Mouse (Mus musculus) neural tube, embryonic 14.5 days (tissue): Measurements from ENCODE around the gene Pxylp1. TPM values are rescaled to one million over a fixed set of nuclear protein-coding genes. Genes with fewer than 3 reads are reported as not detected.

Experiments
- ATAC-seq: fragments of 200-750 bp; cut with Nextera tagmentation; 2 replicates; pipeline ENCODE4 v1.8.0; 2017; ENCODE audit warnings: low read depth, mild to moderate bottlenecking, moderate TSS enrichment, moderate library complexity
- H3K27ac ChIP-seq: fragments of 300-500 bp; sonication (generic); 2 replicates; pipeline ENCODE4 v1.5.1; 2014; ENCODE audit warnings: low read depth, mild to moderate bottlenecking, control low read depth, low read length, moderate library complexity, mixed read lengths
- H3K27me3 ChIP-seq: fragments of 300-500 bp; sonication (generic); 2 replicates; pipeline ENCODE4 v1.6.1; 2014; ENCODE audit warnings: low read length; ENCODE audit not compliant: control insufficient read depth, insufficient read depth
- H3K36me3 ChIP-seq: fragments of 300-500 bp; sonication (generic); 2 replicates; pipeline ENCODE4 v1.6.1; 2014; ENCODE audit warnings: low read length, mixed read lengths; ENCODE audit not compliant: control insufficient read depth, insufficient read depth
- H3K4me1 ChIP-seq: fragments of 300-500 bp; sonication (generic); 2 replicates; pipeline ENCODE4 v1.6.1; 2014; ENCODE audit warnings: low read length; ENCODE audit not compliant: control insufficient read depth, insufficient read depth
- H3K4me2 ChIP-seq: fragments of 300-500 bp; sonication (generic); 2 replicates; pipeline ENCODE4 v1.6.1; 2014; ENCODE audit warnings: mild to moderate bottlenecking, low read depth, low read length, control low read depth
- H3K4me3 ChIP-seq: fragments of 300-500 bp; sonication (generic); 2 replicates; pipeline ENCODE4 v1.5.1; 2014; ENCODE audit warnings: low read depth, low read length, control low read depth, mixed read lengths
- H3K9ac ChIP-seq: fragments of 300-500 bp; sonication (generic); replicated peaks from 2 replicates; pipeline ENCODE4 v1.6.1; 2014; ENCODE audit warnings: low read depth, mild to moderate bottlenecking, control low read depth, low read length, mixed read lengths
- H3K9me3 ChIP-seq: fragments of 300-500 bp; sonication (generic); 2 replicates; pipeline ENCODE4 v1.6.1; 2016; ENCODE audit warnings: low read length; ENCODE audit not compliant: control insufficient read depth
- WGBS: fragments of 180-500 bp; shearing (Covaris S2); extraction: QIAGEN DNeasy Blood & Tissue Kit; methylation state at CpG from one replicate; pipeline ENCODE4 v1.1.7; 2014; 5-methylcytosine and 5-hydroxymethylcytosine counted together
- polyA plus RNA-seq: library from polyadenylated mRNA; unstranded; fragments of >200 nt; fragmentation: Nextera tagmentation; extraction: Ambion mirVana; gene quantifications from 2 replicates; pipeline ENCODE4 v1.2.1, GENCODE M21; 2014

Gene Pxylp1
- polyA plus RNA-seq, 1 experiment from 2014 or later: 30.3 TPM

DNA sequence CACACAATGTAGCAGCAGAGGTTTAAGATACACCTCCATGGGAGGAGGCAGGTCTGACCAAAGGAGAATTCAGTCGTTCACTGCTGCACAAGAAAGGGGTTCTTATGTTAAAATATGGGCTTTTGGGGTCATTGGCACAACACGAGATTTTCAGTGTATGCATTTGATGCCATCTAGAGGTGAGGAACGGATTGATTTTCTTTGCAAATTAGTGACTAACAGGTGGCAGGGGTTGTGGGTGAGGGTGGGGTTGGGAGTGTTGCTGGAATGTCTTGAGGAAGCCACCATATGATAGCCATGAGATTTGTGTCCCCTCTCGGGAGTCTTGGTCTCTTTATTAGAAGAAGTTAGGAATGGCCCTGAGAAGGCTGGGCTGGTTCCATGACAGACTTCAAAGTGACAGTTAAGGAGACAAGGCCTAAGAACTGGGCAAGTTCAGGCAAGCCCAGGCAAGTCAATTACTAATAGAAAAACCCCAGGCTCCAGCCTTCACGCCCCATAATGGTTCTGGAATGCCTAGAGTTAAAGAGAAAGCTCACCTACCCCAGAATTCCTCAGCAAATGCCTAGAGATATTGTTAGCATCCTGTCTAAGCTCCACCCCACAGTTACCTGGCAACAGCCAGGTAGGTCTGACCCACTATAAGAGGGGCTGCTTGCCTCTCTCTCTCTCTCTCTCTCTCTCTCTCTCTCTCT, 92.2 kb downstream of the Pxylp1 start:
- no peak for ATAC-seq

DNA sequence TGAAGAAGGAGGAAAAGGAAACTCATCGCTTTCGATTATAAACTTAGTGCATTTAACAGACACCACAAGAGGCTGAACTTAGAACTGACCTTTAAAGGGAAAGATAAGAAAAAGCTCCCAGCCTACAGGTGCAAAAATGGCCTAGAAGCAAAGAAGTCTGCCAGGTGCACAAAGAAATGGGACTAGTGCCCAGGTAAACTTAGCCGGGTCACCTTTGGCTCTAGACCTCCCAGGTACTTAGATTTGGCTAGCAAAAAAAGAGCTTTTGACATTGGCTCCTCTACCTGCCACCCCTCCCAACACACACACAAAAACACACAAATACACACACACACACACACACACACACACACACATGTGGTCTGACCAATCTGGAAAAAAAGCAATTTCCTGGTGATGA, 95.2 kb downstream of the Pxylp1 start:
- ATAC-seq: no peak
- Histone ChIP-seq H3K4me1 (no peaks in the 10 kb centered on the region), H3K9me3 (no peaks in the 10 kb centered on the region), H3K4me2 (no peak overlapping the region), H3K9ac (no peak overlapping the region), H3K4me3 (no peak overlapping the region), H3K27ac (no peak overlapping the region), H3K27me3 (no peaks in the 10 kb centered on the region), H3K36me3 (no peaks in the 10 kb centered on the region)
- 95% methylated on average over 3 of the region's 3 CpGs for WGBS

More for the DNA sequence above, 92.2 kb downstream of the Pxylp1 start:
- Histone ChIP-seq H3K27me3 (no peaks in the 10 kb centered on the region), H3K9me3 (no peaks in the 10 kb centered on the region), H3K4me3 (no peak overlapping the region), H3K27ac (no peak overlapping the region), H3K9ac (no peak overlapping the region), H3K4me1 (no peaks in the 10 kb centered on the region), H3K36me3 (no peaks in the 10 kb centered on the region), H3K4me2 (no peak overlapping the region)
- WGBS: 37% methylated on average over 5 of the region's 5 CpGs

DNA sequence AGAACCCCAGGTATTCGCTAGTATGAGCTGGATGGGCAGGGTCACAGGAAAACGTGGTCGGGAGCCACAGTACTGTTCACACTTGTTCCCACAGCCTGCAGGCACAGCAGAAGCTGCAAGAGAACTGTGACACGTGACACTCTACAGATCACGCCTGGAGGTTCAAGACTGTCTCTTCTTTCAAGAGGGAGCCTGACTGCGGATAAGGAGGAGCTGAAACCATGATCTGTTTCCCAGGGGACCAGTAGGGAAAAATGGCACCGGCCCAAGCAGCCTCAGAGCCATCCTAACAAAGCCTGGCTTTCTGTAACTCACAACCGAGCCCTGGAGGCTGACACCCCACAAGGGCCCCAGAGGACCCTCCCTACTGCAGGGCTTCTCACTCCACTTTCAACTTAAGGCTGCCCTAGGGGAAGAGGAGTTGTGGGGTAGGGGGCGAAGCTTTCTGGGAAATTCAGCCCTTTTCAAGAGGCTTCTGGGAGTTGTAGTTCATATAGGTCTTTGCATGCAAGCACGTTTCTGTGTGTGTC, 97.0 kb downstream of the Pxylp1 start:
- H3K4me3 ChIP-seq: peak overlapping the region; percentile 35
- H3K27ac ChIP-seq: 0 out of 2 replicates have a peak overlapping the region, but pooled peaks have one; percentile 49
- H3K4me2 ChIP-seq: peak overlapping the region; percentile 54
- H3K9ac ChIP-seq: peak overlapping the region; percentile 33; the same call in 1 of the 2 replicates
- H3K4me1 ChIP-seq: no peaks in the 10 kb centered on the region
- 11% methylated on average over 10 of the region's 10 CpGs for WGBS
- H3K36me3 ChIP-seq: no peaks in the 10 kb centered on the region
- no peaks in the 10 kb centered on the region for H3K27me3 ChIP-seq
- no peaks in the 10 kb centered on the region for H3K9me3 ChIP-seq
- peak; percentile 89 for ATAC-seq

DNA sequence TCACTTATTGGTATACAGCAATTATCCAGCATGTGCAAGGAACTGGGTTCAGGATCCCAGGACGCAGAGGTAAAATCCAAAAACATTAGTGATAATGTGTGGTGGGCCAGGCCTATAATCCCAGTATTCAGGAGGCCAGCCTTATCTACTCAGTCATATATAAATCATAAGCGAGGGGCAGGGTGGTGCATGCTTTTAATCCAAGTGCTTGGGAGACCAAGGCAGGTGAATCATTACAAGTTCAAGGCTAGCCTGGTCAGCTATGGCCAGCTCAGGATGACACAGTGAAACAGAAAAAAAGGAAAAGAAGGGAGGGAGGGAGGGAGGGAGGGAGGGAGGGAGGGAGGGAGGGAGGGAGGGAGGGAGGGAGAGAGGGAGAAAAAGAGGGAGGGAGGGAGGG, 97.9 kb downstream of the Pxylp1 start:
- ATAC-seq: no peak
- H3K9me3 ChIP-seq: no peaks in the 10 kb centered on the region
- no peak overlapping the region for H3K9ac ChIP-seq
- no peak overlapping the region for H3K27ac ChIP-seq
- no peaks in the 10 kb centered on the region for H3K36me3 ChIP-seq
- H3K4me3 ChIP-seq: no peak overlapping the region
- 93% methylated on average over 2 of the region's 2 CpGs for WGBS
- no peaks in the 10 kb centered on the region for H3K27me3 ChIP-seq
- no peaks in the 10 kb centered on the region for H3K4me1 ChIP-seq
- H3K4me2 ChIP-seq: no peak overlapping the region

DNA sequence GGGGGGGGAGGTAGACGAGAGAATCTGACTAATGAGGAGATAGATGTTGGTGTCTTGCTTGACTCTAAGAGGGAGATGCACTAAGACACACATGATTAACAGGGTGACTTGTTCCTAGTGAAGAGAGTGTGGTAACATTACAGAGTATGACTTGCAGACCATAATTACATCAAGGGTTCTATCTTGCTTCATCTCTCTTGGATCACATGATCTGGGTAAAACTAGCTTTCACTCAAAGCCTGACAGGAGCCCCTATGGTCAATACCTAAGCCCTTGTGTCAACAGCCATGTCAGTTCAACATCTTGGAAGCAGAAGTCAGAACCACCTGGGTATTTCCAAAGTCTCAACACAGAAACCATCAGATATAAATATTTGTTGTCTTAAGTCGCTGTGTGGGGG, 99.9 kb downstream of the Pxylp1 start:
- 81% methylated on average over 2 of the region's 2 CpGs for WGBS
- Histone ChIP-seq H3K36me3 (no peaks in the 10 kb centered on the region), H3K27ac (no peak overlapping the region)

DNA sequence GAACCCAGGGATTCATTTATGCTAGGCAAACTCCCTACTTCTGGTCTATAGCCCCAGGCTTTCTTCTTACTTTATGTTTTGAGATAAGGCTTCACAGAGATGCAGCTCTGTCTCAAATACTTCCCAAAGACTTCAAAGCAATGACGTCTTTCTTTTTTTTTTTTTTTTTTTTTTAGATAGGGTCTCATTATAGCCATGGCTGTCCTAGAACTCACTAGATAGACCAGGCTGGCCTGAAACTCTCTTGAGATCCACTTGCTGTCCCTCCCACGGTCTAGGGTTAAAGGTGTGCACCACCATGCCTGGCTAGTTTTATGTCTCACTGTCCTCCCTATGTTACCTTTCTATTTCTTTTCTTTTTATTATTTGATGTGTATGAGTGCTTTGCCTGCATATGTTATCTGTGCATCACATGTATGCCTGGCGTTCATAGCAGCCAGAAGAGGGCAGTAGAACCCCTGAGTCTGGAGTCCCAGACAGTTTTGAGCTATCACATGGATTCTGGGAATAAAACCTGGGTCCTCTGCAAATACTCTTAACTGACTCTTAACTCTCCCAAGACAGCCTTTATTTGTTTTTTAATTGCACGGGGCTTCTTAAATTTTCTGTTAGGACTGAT, 102.0 kb downstream of the Pxylp1 start:
- no peak overlapping the region for H3K9ac ChIP-seq
- H3K27me3 ChIP-seq: no peaks in the 10 kb centered on the region
- ATAC-seq: no peak
- no peak overlapping the region for H3K4me2 ChIP-seq
- H3K27ac ChIP-seq: no peak overlapping the region
- H3K4me3 ChIP-seq: no peak overlapping the region
- 43% methylated on average over 4 of the region's 4 CpGs for WGBS
- no peaks in the 10 kb centered on the region for H3K9me3 ChIP-seq
- no peaks in the 10 kb centered on the region for H3K4me1 ChIP-seq
- H3K36me3 ChIP-seq: no peaks in the 10 kb centered on the region

More for the DNA sequence above, 99.9 kb downstream of the Pxylp1 start:
- no peak overlapping the region for H3K9ac ChIP-seq
- no peaks in the 10 kb centered on the region for H3K27me3 ChIP-seq
- H3K4me1 ChIP-seq: no peaks in the 10 kb centered on the region
- H3K4me2 ChIP-seq: no peak overlapping the region
- no peak for ATAC-seq
- no peaks in the 10 kb centered on the region for H3K9me3 ChIP-seq
- H3K4me3 ChIP-seq: no peak overlapping the region

DNA sequence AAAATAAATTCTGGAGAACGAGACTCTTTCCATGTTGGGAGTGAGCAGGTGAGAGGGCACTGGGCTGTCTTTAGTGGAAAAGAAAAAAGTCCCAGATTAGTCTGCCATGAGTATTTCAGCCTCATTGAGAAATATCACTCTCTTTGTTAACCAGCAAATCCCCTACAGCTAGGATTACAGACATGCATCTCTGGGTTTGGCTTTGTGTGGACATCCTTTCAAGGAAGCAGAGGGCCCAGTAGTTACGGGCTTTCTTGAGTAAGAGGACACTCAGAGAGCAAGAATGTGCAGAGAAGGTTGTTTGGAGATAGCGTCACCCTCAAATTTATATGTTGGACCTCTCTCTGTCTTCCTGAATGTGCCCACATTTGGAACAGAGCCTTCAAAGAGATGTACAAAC, 102.6 kb downstream of the Pxylp1 start:
- Histone ChIP-seq H3K4me3 (no peak overlapping the region), H3K36me3 (no peaks in the 10 kb centered on the region), H3K27me3 (no peaks in the 10 kb centered on the region), H3K4me1 (no peaks in the 10 kb centered on the region), H3K9ac (no peak overlapping the region), H3K27ac (no peak overlapping the region), H3K4me2 (no peak overlapping the region), H3K9me3 (no peaks in the 10 kb centered on the region)
- WGBS: 84% methylated on average over 3 of the region's 3 CpGs
- ATAC-seq: no peak

DNA sequence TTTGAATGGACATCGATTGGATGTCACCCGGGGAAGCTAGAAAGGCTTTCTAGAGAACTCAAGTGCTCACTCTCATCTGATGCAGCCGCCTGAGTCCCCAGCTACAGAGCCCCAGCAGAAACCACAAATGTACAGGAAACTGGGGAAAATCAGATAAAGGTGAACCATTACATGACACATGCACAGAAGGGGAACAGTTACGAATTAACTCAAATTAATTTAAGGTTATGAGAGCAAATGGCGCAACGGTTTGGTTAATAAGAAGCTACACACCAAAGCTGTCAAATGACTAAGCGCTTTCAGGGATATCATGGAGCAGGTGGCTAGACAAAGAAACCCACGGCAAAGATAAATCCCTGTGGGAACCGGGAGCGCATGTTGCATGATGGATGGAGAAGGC, 104.7 kb downstream of the Pxylp1 start:
- no peak for ATAC-seq
- H3K36me3 ChIP-seq: no peaks in the 10 kb centered on the region
- WGBS: 66% methylated on average over 10 of the region's 10 CpGs
- no peak overlapping the region for H3K4me2 ChIP-seq
- H3K27ac ChIP-seq: no peak overlapping the region
- H3K27me3 ChIP-seq: no peaks in the 10 kb centered on the region
- no peaks in the 10 kb centered on the region for H3K4me1 ChIP-seq
- no peak overlapping the region for H3K9ac ChIP-seq
- H3K9me3 ChIP-seq: no peaks in the 10 kb centered on the region
- no peak overlapping the region for H3K4me3 ChIP-seq

DNA sequence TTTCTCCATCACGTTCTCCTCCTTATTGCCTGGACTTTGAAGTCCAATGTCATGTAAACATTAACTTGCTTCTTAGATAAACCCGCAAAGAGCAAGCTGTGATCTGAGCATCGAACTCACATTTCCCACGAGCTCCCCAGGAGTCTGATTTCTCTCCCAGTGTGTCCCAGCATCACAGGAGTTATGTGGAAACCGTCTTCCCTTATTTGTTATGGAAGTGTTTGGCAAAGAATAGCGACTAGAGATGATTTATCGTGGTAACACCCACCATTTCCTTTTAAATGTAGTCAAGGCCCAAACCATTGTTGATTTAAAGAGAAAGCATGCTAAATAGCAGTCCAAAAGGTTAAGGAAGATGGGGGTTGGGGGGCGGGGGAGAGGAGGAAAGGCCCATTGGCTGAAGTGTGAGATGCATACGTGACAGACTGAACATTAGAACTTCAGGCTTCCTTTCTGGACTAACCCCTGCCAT, 106.6 kb downstream of the Pxylp1 start:
- H3K9me3 ChIP-seq: no peaks in the 10 kb centered on the region
- no peak overlapping the region for H3K27ac ChIP-seq
- H3K9ac ChIP-seq: no peak overlapping the region
- WGBS: 36% methylated on average over 9 of the region's 9 CpGs
- no peaks in the 10 kb centered on the region for H3K36me3 ChIP-seq
- no peak for ATAC-seq
- H3K4me2 ChIP-seq: no peak overlapping the region
- H3K4me1 ChIP-seq: no peaks in the 10 kb centered on the region
- H3K4me3 ChIP-seq: no peak overlapping the region
- no peaks in the 10 kb centered on the region for H3K27me3 ChIP-seq
